Mouse (Mus musculus) forebrain, embryonic 14.5 days (tissue): ENCODE results near the gene Sytl4. TPM values are rescaled to one million over a fixed set of nuclear protein-coding genes. Genes with fewer than 3 reads are reported as not detected.

ENCODE experiments used
- ATAC-seq: fragments of 200-750 bp; cut with Nextera tagmentation; 2 replicates; pipeline ENCODE4 v1.8.0; 2017; ENCODE audit warnings: mild to moderate bottlenecking, moderate library complexity
- DNase-seq: peaks from one replicate; pipeline ENCODE4 v3.0.0-alpha.2; 2015; ENCODE audit warnings: low spot score
- H3K27ac ChIP-seq: fragments of 300-500 bp; sonication (generic); 2 replicates; pipeline ENCODE4 v1.5.1; 2014; ENCODE audit warnings: low read depth, mild to moderate bottlenecking, control low read depth, low read length, moderate library complexity
- H3K27me3 ChIP-seq: fragments of 300-500 bp; sonication (generic); replicated peaks from 2 replicates; pipeline ENCODE4 v1.6.1; 2014; ENCODE audit warnings: low read length, control low read depth, mixed read lengths; ENCODE audit not compliant: control insufficient read depth, insufficient read depth
- H3K36me3 ChIP-seq: fragments of 300-500 bp; sonication (generic); 2 replicates; pipeline ENCODE4 v1.6.1; 2014; ENCODE audit warnings: low read length, control low read depth; ENCODE audit not compliant: control insufficient read depth, insufficient read depth
- H3K4me1 ChIP-seq: fragments of 300-500 bp; sonication (generic); 2 replicates; pipeline ENCODE4 v1.6.1; 2014; ENCODE audit warnings: antibody characterized with exemption, low read length, control low read depth; ENCODE audit not compliant: control insufficient read depth, insufficient read depth
- H3K4me2 ChIP-seq: fragments of 300-500 bp; sonication (generic); 2 replicates; pipeline ENCODE4 v1.6.1; 2014; ENCODE audit warnings: mild to moderate bottlenecking, control low read depth, low read length
- H3K4me3 ChIP-seq: fragments of 300-500 bp; sonication (generic); 2 replicates; pipeline ENCODE4 v1.5.1; 2014; ENCODE audit warnings: low read depth, low read length, control low read depth
- H3K9ac ChIP-seq: fragments of 300-500 bp; sonication (generic); 2 replicates; pipeline ENCODE4 v1.6.1; 2014; ENCODE audit warnings: mild to moderate bottlenecking, low read length, control low read depth, moderate library complexity
- H3K9me3 ChIP-seq: fragments of 300-500 bp; sonication (generic); replicated peaks from 2 replicates; pipeline ENCODE4 v1.6.1; 2016; ENCODE audit warnings: low read length, control low read depth, mixed read lengths; ENCODE audit not compliant: control insufficient read depth
- WGBS: fragments of 180-500 bp; shearing (Covaris S2); extraction: QIAGEN DNeasy Blood & Tissue Kit; methylation state at CpG from one replicate; pipeline ENCODE4 v1.1.7; 2014; 5-methylcytosine and 5-hydroxymethylcytosine counted together
- polyA plus RNA-seq: library from polyadenylated mRNA; unstranded; fragments of >200 nt; fragmentation: Nextera tagmentation; extraction: Ambion mirVana; gene quantifications from 2 replicates; pipeline ENCODE4 v1.2.1, GENCODE M21; 2014

Gene Sytl4
- polyA plus RNA-seq: 0.53 and 0.58 TPM in 2 replicates

DNA sequence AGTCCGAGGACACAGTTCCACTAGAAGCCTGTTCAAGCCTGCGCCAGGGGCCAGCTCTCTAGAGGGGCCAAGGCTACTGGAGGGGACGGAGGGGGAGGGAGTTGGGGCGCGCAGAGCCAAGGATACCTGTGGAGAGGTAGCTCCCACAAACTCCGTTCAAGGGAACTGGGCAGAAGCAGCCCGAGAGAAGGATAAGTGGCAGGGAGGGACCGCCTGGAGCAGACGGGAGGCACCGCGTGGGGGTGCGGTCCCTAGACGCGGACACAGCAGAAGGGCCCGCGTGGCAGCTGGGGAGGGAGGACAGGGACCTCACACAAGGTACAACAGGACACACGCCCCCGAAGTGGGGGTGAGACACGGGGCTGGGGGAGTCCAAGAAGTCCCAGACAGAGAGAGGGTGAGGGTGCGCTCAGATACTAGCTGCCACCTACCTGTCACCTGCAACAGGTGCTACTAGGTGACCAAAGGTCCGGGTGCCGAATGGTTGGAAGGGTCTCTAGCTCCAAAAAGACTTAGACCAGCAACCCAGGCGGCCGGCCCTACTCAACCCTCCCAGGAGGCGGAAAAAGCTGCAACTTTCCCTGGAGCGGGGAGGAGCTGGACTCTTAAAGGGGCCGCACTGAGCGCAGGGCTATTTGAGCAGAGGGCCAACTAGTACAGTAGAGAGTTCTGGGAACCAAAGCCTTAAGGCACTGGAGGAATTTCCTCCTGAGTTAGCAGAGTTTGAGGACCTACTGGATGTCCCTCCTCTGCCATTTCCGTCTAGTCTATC is at the start of gene Sytl4:
Gene Sytl4, minus strand, starts transcription at position 582 of the 772 bp plus-strand sequence.
- H3K4me2 ChIP-seq: peak within 1 kb of the TSS; percentile 53
- no peak within 1 kb of the TSS for H3K9ac ChIP-seq
- no peak within 1 kb of the TSS for H3K27ac ChIP-seq
- H3K9me3 ChIP-seq: no peaks in the 10 kb centered on the region
- H3K4me1 ChIP-seq: no peaks in the 10 kb centered on the region
- WGBS: 30% methylated on average over 29 of the region's 29 CpGs
- peaks cover 4% of the 10 kb centered on the region; the same call in 1 of the 2 replicates for H3K27me3 ChIP-seq
- peak within 1 kb of the TSS; percentile 26 for H3K4me3 ChIP-seq
- DNase-seq (peak; percentile 13), ATAC-seq (peak; percentile 10; the same call in 1 of the 2 replicates)
- H3K36me3 ChIP-seq: no peaks in the 10 kb centered on the region

DNA sequence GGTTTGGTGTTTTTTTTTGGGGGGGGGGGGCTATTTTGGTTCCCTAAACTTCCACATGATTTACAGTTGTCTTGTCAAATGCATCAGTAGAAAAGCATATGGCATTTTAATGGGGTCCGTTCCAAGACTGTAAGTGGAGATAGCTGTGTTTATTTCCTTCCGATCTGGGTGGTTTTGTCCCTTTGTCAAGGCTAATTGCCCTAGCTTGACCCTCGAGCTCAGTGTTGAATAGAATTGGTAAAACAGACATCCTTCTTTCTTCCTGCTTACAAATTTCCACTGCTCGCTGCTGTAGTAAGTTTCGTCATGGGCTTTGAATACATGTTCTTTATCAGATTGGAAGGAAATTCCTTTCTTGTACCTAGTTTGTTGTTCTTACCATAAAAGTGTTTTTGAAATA is 39.1 kb upstream of the Sytl4 start:
- Histone ChIP-seq H3K9ac (no peak overlapping the region), H3K4me1 (no peaks in the 10 kb centered on the region), H3K27ac (no peak overlapping the region), H3K9me3 (no peaks in the 10 kb centered on the region), H3K36me3 (no peaks in the 10 kb centered on the region), H3K4me3 (no peak overlapping the region), H3K4me2 (no peak overlapping the region), H3K27me3 (no peaks in the 10 kb centered on the region)
- WGBS: 59% methylated on average over 5 of the region's 5 CpGs
- DNase-seq (no peak), ATAC-seq (no peak)

- DNase-seq (peak; percentile 83), ATAC-seq (peak; percentile 93)
- Histone ChIP-seq H3K9me3 (no peaks in the 10 kb centered on the region), H3K4me1 (no peaks in the 10 kb centered on the region), H3K4me2 (no peak overlapping the region), H3K36me3 (no peaks in the 10 kb centered on the region), H3K4me3 (no peak overlapping the region), H3K27ac (no peak overlapping the region), H3K27me3 (no peaks in the 10 kb centered on the region), H3K9ac (no peak overlapping the region)
- WGBS: 24% methylated on average over 9 of the region's 9 CpGs
Observed at GRCm38 (mm10) chrX:134019005-134019404, 37.4 kb upstream of the Sytl4 start.

- Histone ChIP-seq H3K36me3 (no peaks in the 10 kb centered on the region), H3K27ac (no peak overlapping the region), H3K9ac (no peak overlapping the region), H3K4me2 (no peak overlapping the region), H3K27me3 (no peaks in the 10 kb centered on the region), H3K9me3 (no peaks in the 10 kb centered on the region), H3K4me1 (no peaks in the 10 kb centered on the region), H3K4me3 (no peak overlapping the region)
- ATAC-seq (no peak), DNase-seq (no peak)
- 45% methylated on average over 3 of the region's 3 CpGs for WGBS
Observed at GRCm38 (mm10) chrX:133995866-133996265, 14.3 kb upstream of the Sytl4 start.

- no peak for DNase-seq
- Histone ChIP-seq H3K9ac (no peak overlapping the region), H3K36me3 (no peaks in the 10 kb centered on the region), H3K27me3 (0 out of 2 replicates have a peak, but pooled peaks cover 3% of the 10 kb centered on the region), H3K4me3 (no peak overlapping the region), H3K4me2 (no peak overlapping the region), H3K4me1 (no peaks in the 10 kb centered on the region), H3K27ac (no peak overlapping the region), H3K9me3 (no peaks in the 10 kb centered on the region)
- no peak for ATAC-seq
- 68% methylated on average over 2 of the region's 2 CpGs for WGBS
Observed at GRCm38 (mm10) chrX:133964615-133965014, 17.0 kb downstream of the Sytl4 start.

DNA sequence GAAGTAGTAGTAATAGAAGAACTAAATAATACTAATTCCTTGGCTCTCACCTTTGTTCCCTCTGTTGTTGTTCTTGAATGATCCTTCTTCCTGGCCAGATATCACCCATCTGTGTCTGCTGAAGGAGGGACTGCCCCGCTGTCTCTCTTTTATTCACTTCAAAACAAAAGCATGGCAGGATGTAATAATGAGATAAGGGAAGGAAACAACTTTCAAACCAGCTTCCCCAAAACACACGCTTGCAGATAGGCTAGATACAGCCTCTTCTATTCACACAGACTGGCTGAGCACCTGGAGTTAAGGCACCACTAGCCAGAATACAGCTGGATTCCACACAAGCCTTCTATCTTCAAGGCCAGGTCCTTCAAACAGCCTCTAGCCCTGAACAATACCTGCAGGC is 21.0 kb downstream of the Sytl4 start:
- H3K36me3 ChIP-seq: no peaks in the 10 kb centered on the region
- H3K4me2 ChIP-seq: no peak overlapping the region
- no peak overlapping the region for H3K27ac ChIP-seq
- H3K4me3 ChIP-seq: no peak overlapping the region
- no peak overlapping the region for H3K9ac ChIP-seq
- 0 out of 2 replicates have a peak, but pooled peaks cover 3% of the 10 kb centered on the region for H3K27me3 ChIP-seq
- H3K9me3 ChIP-seq: no peaks in the 10 kb centered on the region
- ATAC-seq (no peak), DNase-seq (no peak)
- WGBS: 62% methylated on average over 2 of the region's 2 CpGs
- H3K4me1 ChIP-seq: no peaks in the 10 kb centered on the region

DNA sequence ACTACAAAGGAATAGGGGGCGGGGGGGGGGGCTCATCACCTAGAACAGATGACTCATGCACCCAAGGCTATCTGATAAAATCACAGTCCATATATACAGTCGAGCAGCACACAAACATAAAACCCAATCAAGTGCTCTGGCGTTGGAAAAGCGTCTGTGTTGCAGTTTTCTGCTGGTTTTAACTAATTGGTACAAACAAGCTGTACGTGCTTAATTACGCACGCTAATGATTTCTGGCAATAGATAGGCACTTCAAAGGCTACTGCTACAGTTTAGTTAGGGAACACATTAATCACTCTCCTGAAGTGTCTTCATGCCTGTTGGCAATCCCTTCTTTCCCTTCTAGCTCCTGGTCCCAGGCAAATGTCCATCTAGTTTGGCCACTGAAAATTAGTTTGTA is 27.0 kb downstream of the Sytl4 start:
- ATAC-seq (peak; percentile 40; the same call in 1 of the 2 replicates), DNase-seq (peak; percentile 66)
- Histone ChIP-seq H3K9me3 (no peaks in the 10 kb centered on the region), H3K36me3 (no peaks in the 10 kb centered on the region), H3K4me3 (no peak overlapping the region), H3K9ac (no peak overlapping the region), H3K4me1 (no peaks in the 10 kb centered on the region), H3K27me3 (no peaks in the 10 kb centered on the region), H3K4me2 (no peak overlapping the region), H3K27ac (no peak overlapping the region)
- WGBS: 45% methylated on average over 7 of the region's 7 CpGs

DNA sequence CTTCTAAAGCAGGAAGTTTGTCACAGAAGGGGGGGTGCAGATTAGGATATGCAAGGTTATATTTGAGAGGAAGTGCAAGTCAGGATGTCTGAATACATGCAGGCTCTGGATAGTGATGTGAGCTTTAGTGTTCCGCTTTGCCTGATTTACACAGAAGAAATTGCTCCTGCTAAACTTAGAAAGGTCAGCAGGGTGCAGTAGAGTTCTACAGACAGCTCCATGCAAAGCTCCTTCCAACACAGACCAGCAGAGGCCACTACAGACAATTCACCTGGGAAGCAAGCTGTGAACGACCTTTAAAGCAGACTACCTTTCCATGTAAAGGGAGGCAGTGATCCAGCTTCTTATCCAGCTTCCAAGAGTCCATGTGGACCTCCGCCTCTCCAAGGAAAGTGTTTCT is 34.2 kb downstream of the Sytl4 start:
- WGBS: 47% methylated on average over 3 of the region's 3 CpGs

DNA sequence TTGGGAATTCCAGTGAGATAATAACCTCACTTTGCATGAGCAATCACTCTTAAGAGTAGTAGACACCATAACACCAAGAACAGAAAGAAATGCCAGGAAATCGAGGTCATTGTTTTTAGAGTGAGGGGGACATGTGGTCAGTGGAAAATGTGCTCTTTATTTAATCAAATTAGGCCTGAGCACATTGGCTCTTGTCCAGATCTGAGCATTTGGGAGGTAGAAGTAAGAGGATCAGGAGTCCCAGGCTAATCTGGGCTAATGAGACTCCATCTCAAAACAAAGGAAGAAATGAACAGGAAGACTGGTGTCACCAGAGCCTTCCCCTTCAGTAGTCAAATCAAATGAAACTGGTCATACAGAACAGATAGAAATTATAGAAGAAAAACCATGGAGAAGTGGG is 42.1 kb downstream of the Sytl4 start:
- H3K4me3 ChIP-seq: no peak overlapping the region
- no peaks in the 10 kb centered on the region for H3K36me3 ChIP-seq
- H3K4me2 ChIP-seq: no peak overlapping the region
- no peaks in the 10 kb centered on the region for H3K4me1 ChIP-seq
- no peaks in the 10 kb centered on the region for H3K27me3 ChIP-seq
- 29% methylated on average over 1 of the region's 1 CpGs for WGBS
- no peak overlapping the region for H3K9ac ChIP-seq
- H3K27ac ChIP-seq: no peak overlapping the region
- H3K9me3 ChIP-seq: no peaks in the 10 kb centered on the region
- DNase-seq: no peak
- no peak for ATAC-seq

More for the DNA sequence above, 34.2 kb downstream of the Sytl4 start:
- Histone ChIP-seq H3K4me1 (no peaks in the 10 kb centered on the region), H3K4me2 (no peak overlapping the region), H3K27ac (no peak overlapping the region), H3K36me3 (no peaks in the 10 kb centered on the region), H3K9ac (no peak overlapping the region), H3K4me3 (no peak overlapping the region), H3K9me3 (no peaks in the 10 kb centered on the region), H3K27me3 (no peaks in the 10 kb centered on the region)
- DNase-seq: peak; percentile 66
- ATAC-seq: peak; percentile 71
